Mouse (Mus musculus): ENCODE measurements around the gene Krt76. TPM values are rescaled to one million over a fixed set of nuclear protein-coding genes. Genes with fewer than 3 reads are reported as not detected.

Krt76 gene
- polyA plus RNA-seq, 1 experiment from 2014 or later: not detected

- no peak for ATAC-seq (ENCODE audit: insufficient read depth)
- WGBS (ENCODE audit: insufficient replicate concordance): under 1% methylated on average over 33 of the region's 33 CpGs
- H3K27me3 ChIP-seq: peaks cover 69% of the 10 kb centered on the region
Measured at GRCm38 (mm10) chr15:101859735-101860170, 33.0 kb downstream of the Krt76 start.

DNA sequence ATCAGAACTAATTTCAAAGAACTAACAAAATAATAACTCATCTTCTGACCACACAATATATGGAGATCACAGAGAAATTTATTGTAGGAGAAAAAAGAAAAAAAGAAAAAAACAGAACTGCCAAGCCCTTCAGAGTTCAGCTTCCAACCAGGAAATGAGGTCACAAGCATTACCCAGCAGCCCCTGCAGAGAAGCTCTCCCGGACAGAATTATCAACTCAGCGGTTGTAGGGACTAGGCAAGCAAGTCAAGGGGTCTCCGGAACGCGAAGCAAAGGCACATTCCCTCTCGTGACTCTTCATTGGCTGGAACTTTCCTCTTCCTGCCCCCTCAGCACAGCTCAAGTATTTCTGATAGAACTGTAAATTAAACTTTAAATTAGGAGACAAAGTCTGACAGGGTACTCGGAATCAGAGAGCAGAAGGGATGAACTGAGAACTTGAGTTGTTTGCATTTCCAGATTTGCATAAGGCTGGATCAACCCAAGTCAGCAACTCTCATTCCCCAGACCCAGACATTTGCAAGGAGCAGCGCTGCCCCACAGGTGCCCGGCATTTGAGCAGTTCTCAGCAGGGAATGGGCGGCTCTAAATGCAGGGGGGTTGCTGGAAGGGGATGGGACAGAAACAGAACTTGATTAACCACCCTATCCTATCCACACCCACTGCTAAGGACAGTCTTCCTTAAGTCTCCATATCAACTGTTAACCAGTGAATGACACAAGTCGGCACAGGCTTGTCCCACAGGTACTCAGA lies 33.9 kb downstream of the Krt76 start:
- Histone ChIP-seq H3K27me3 (peaks cover 76% of the 10 kb centered on the region), H3K4me3 (replicated peaks) (no peak overlapping the region), H3K4me2 (no peak overlapping the region), H3K9ac (no peak overlapping the region), H3K9me3 (replicated peaks) (no peaks in the 10 kb centered on the region), H3K4me1 (replicated peaks) (no peaks in the 10 kb centered on the region), H3K27ac (replicated peaks) (no peak overlapping the region), H3K36me3 (replicated peaks) (no peaks in the 10 kb centered on the region)
- 8% methylated on average over 11 of the region's 11 CpGs for WGBS (ENCODE audit: insufficient replicate concordance)
- ATAC-seq (ENCODE audit: insufficient read depth): no peak

More at GRCm38 (mm10) chr15:101859735-101860170, 33.0 kb downstream of the Krt76 start:
- no peaks in the 10 kb centered on the region for H3K4me1 ChIP-seq (replicated peaks)
- H3K9me3 ChIP-seq (replicated peaks): no peaks in the 10 kb centered on the region
- no peaks in the 10 kb centered on the region for H3K36me3 ChIP-seq (replicated peaks)
- no peak overlapping the region for H3K9ac ChIP-seq
- H3K4me2 ChIP-seq: peak overlapping the region; percentile 55
- H3K27ac ChIP-seq (replicated peaks): no peak overlapping the region
- peak overlapping the region; percentile 17; the same call in 1 of the 2 replicates for H3K4me3 ChIP-seq (replicated peaks)

- no peak overlapping the region for H3K27ac ChIP-seq (replicated peaks)
- WGBS (ENCODE audit: insufficient replicate concordance): 29% methylated on average over 5 of the region's 5 CpGs
Measured at GRCm38 (mm10) chr15:101856696-101857095, 36.0 kb downstream of the Krt76 start.

DNA sequence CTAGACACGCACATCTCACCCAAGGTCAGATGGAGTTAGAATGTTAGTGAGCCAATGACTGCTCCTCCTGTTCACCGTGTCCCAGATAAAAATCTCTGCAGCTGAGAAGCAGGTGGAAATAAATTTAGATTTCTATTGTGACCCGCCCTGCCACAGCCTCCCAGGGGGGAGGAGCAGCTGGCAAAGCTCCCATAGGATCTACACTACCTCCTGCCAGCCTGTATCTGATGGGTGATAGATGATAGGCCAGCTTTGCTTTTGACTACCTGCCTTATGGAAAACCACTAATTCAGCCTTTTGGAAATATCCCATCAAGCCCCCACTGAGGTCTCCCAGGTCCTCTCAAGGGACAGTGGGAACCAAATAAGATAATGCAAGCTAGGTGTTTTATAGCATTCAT lies 37.0 kb downstream of the Krt76 start:
- Histone ChIP-seq H3K9me3 (replicated peaks) (no peaks in the 10 kb centered on the region), H3K4me2 (no peak overlapping the region), H3K9ac (no peak overlapping the region), H3K27ac (replicated peaks) (no peak overlapping the region), H3K36me3 (replicated peaks) (no peaks in the 10 kb centered on the region), H3K4me1 (replicated peaks) (no peaks in the 10 kb centered on the region), H3K27me3 (peaks cover 80% of the 10 kb centered on the region), H3K4me3 (replicated peaks) (no peak overlapping the region)
- 44% methylated on average over 3 of the region's 3 CpGs for WGBS (ENCODE audit: insufficient replicate concordance)
- ATAC-seq (ENCODE audit: insufficient read depth): no peak

More at GRCm38 (mm10) chr15:101856696-101857095, 36.0 kb downstream of the Krt76 start:
- H3K36me3 ChIP-seq (replicated peaks): no peaks in the 10 kb centered on the region
- no peak overlapping the region for H3K4me2 ChIP-seq
- no peak for ATAC-seq (ENCODE audit: insufficient read depth)
- H3K9me3 ChIP-seq (replicated peaks): no peaks in the 10 kb centered on the region
- H3K4me3 ChIP-seq (replicated peaks): no peak overlapping the region
- H3K9ac ChIP-seq: no peak overlapping the region
- H3K4me1 ChIP-seq (replicated peaks): no peaks in the 10 kb centered on the region
- H3K27me3 ChIP-seq: peaks cover 85% of the 10 kb centered on the region

- Histone ChIP-seq H3K27me3 (peaks cover 70% of the 10 kb centered on the region), H3K9ac (no peak overlapping the region), H3K4me3 (replicated peaks) (no peak overlapping the region), H3K36me3 (replicated peaks) (no peaks in the 10 kb centered on the region), H3K4me2 (no peak overlapping the region), H3K4me1 (replicated peaks) (no peaks in the 10 kb centered on the region), H3K9me3 (replicated peaks) (no peaks in the 10 kb centered on the region), H3K27ac (replicated peaks) (no peak overlapping the region)
- WGBS (ENCODE audit: insufficient replicate concordance): 12% methylated on average over 5 of the region's 5 CpGs
- no peak for ATAC-seq (ENCODE audit: insufficient read depth)
Measured at GRCm38 (mm10) chr15:101854294-101854693, 38.4 kb downstream of the Krt76 start.

DNA sequence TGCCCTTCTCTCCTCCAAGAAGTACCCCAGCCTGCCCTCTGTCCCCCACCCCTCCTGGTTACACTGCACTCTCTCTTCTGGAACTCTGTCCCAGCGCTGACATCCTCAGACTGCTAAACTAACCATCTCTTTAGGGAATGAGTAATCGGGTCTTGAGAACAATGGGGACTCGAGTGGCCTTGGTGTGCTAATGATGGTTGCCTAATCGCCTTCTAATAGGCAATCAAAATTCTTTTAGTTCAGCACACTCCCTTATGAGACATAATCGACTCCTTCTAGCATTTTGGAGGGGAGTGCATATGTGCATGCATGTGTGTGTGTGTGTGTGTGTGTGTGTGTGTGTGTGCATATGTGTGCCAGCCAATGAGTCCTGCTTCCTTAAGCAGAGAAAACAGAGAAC lies 40.1 kb downstream of the Krt76 start:
- Histone ChIP-seq H3K4me1 (replicated peaks) (no peaks in the 10 kb centered on the region), H3K27me3 (peaks cover 64% of the 10 kb centered on the region), H3K9ac (no peak overlapping the region), H3K4me3 (replicated peaks) (no peak overlapping the region), H3K27ac (replicated peaks) (no peak overlapping the region), H3K4me2 (no peak overlapping the region), H3K9me3 (replicated peaks) (no peaks in the 10 kb centered on the region), H3K36me3 (replicated peaks) (no peaks in the 10 kb centered on the region)
- WGBS (ENCODE audit: insufficient replicate concordance): 27% methylated on average over 5 of the region's 5 CpGs
- no peak for ATAC-seq (ENCODE audit: insufficient read depth)

DNA sequence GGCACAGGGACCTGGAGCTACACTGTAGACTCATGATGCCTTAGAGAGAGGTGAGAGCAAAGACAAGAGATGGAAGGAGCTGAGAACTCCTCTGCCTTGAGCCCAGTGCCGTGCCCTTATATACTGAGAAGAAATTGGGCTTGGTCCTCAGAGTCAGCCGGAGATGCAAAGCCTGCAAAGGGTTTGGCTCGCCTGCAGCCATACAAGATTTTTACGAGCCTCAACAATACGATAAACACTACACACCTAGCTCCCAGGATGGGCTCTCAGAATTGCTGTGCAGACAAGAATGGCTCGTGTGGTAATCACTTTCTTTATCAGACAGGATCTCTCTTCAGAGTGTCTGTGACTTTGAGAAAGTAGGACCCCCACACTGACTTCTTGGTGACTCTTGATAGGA lies 42.0 kb downstream of the Krt76 start, which contains the start of gene Krt1:
Krt1 (minus strand) TSS at position 101 of the 400 bp plus-strand sequence.
- peaks cover 66% of the 10 kb centered on the region for H3K27me3 ChIP-seq
- ATAC-seq (ENCODE audit: insufficient read depth): no peak
- WGBS (ENCODE audit: insufficient replicate concordance): 61% methylated on average over 6 of the region's 6 CpGs

DNA sequence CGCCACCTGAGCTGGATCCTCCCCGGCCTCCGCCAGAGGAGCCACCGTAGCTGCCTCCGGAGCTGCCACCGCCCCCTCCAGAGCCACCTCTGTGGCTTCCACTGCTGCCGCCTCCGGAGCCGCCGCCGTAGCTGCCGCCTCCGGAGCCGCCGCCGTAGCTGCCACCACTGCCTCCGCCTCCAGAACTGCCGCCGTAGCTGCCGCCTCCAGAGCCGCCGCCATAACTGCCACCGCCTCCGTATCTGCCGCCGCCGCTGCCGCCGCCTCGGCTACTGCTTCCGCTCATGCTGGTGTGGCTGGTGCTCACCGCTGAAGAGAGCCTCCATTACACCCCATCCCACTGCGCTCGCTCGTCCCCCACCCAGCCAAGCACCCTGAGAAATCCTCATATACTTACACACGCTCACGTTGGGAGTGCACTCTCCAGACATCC lies 46.7 kb downstream of the Krt76 start:
- WGBS (ENCODE audit: insufficient replicate concordance): 1% methylated on average over 37 of the region's 37 CpGs
- Histone ChIP-seq H3K27ac (replicated peaks) (no peak overlapping the region), H3K27me3 (peaks cover 59% of the 10 kb centered on the region)

More for the DNA sequence above, 42.0 kb downstream of the Krt76 start, which contains the start of gene Krt1:
- Histone ChIP-seq H3K4me1 (replicated peaks) (no peaks in the 10 kb centered on the region), H3K36me3 (replicated peaks) (no peaks in the 10 kb centered on the region), H3K4me2 (no peak within 1 kb of the TSS), H3K27ac (replicated peaks) (no peak within 1 kb of the TSS), H3K9ac (no peak within 1 kb of the TSS), H3K4me3 (replicated peaks) (no peak within 1 kb of the TSS), H3K9me3 (replicated peaks) (no peaks in the 10 kb centered on the region)

GRCm38 (mm10) chr15:101843192-101843591 lies 49.5 kb downstream of the Krt76 start:
- WGBS (ENCODE audit: insufficient replicate concordance): 46% methylated on average over 9 of the region's 9 CpGs
- Histone ChIP-seq H3K27ac (replicated peaks) (no peak overlapping the region), H3K4me2 (no peak overlapping the region), H3K9ac (no peak overlapping the region), H3K9me3 (replicated peaks) (no peaks in the 10 kb centered on the region), H3K4me3 (replicated peaks) (no peak overlapping the region), H3K4me1 (replicated peaks) (no peaks in the 10 kb centered on the region), H3K27me3 (peaks cover 60% of the 10 kb centered on the region), H3K36me3 (replicated peaks) (no peaks in the 10 kb centered on the region)
- ATAC-seq (ENCODE audit: insufficient read depth): no peak

More for the DNA sequence above, 46.7 kb downstream of the Krt76 start:
- Histone ChIP-seq H3K9me3 (replicated peaks) (no peaks in the 10 kb centered on the region), H3K4me1 (replicated peaks) (no peaks in the 10 kb centered on the region), H3K4me3 (replicated peaks) (peak overlapping the region; percentile 18; the same call in 1 of the 2 replicates), H3K36me3 (replicated peaks) (no peaks in the 10 kb centered on the region), H3K4me2 (peak overlapping the region; percentile 54), H3K9ac (no peak overlapping the region)
- no peak for ATAC-seq (ENCODE audit: insufficient read depth)

GRCm38 (mm10) chr15:101834784-101835328 lies 57.9 kb downstream of the Krt76 start:
- Histone ChIP-seq H3K9me3 (replicated peaks) (no peaks in the 10 kb centered on the region), H3K36me3 (replicated peaks) (no peaks in the 10 kb centered on the region), H3K27ac (replicated peaks) (no peak overlapping the region), H3K9ac (no peak overlapping the region), H3K27me3 (peaks cover 15% of the 10 kb centered on the region; the same call in 1 of the 2 replicates), H3K4me1 (replicated peaks) (no peaks in the 10 kb centered on the region), H3K4me3 (replicated peaks) (no peak overlapping the region), H3K4me2 (no peak overlapping the region)
- 45% methylated on average over 5 of the region's 5 CpGs for WGBS (ENCODE audit: insufficient replicate concordance)
- no peak for ATAC-seq (ENCODE audit: insufficient read depth)
